Mouse (Mus musculus): ENCODE measurements around the gene Dicer1. TPM values are rescaled to one million over a fixed set of nuclear protein-coding genes. Genes with fewer than 3 reads are reported as not detected.
A peak's percentile ranks its signal among the peaks of the same experiment; 100 is the strongest.

Dicer1 gene
- polyA plus RNA-seq, 1 experiment from 2014 or later: 38.2 TPM

DNA sequence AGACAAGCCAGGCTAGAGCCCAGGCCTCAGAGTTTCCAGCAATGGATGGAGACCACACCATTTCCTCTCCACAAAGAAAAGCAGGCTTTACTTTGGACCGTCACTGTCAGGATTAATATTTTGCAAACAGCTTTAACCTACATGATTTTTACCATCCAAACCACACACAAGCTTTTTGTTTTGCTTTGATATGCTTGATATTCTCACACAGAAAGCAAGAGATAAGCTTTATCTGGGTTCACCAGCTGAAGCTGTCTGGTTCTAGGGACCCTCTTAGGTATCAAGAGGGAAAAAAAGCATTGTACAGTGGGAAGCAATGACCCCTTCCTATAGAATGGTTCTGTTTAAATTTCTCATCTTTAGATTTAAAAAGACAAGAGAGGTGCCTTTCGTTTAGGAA is 56.2 kb downstream of the Dicer1 start:
- Histone ChIP-seq H3K9me3 (no peaks in the 10 kb centered on the region), H3K4me2 (no peak overlapping the region), H3K4me3 (no peak overlapping the region), H3K27ac (replicated peaks) (no peak overlapping the region), H3K4me1 (replicated peaks) (no peaks in the 10 kb centered on the region; the same call in 1 of the 2 replicates), H3K27me3 (no peaks in the 10 kb centered on the region), H3K36me3 (peaks cover 44% of the 10 kb centered on the region), H3K9ac (no peak overlapping the region)
- WGBS: 91% methylated on average over 2 of the region's 2 CpGs
- ATAC-seq (ENCODE audit: low FRiP score, low read depth): no peak

DNA sequence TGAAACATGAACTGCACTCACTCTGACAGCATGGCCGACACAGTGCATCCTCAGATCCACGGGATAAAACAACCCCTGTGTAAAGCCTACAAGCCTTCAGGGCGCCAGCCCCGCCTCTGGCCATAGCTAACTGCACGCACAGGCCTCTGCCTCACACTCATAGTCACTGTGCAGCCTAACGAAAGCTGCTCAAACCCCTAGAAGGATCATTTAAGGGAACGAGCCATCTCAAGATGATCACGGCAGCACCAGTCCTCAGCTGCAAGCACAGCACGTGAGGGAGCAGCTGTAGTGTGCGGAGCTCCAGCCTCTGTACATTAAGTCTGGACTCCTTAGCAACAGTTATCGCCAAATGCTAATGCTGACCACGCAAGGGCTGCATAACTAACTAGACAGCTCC is 58.9 kb downstream of the Dicer1 start:
- H3K27me3 ChIP-seq: no peaks in the 10 kb centered on the region
- no peaks in the 10 kb centered on the region; the same call in 1 of the 2 replicates for H3K4me1 ChIP-seq (replicated peaks)
- H3K9ac ChIP-seq: no peak overlapping the region
- peak; percentile 43; the same call in 1 of the 2 replicates for ATAC-seq (ENCODE audit: low FRiP score, low read depth)
- H3K36me3 ChIP-seq: peaks cover 45% of the 10 kb centered on the region
- WGBS: 46% methylated on average over 12 of the region's 12 CpGs
- H3K4me2 ChIP-seq: no peak overlapping the region
- no peaks in the 10 kb centered on the region for H3K9me3 ChIP-seq
- H3K4me3 ChIP-seq: no peak overlapping the region
- H3K27ac ChIP-seq (replicated peaks): no peak overlapping the region

DNA sequence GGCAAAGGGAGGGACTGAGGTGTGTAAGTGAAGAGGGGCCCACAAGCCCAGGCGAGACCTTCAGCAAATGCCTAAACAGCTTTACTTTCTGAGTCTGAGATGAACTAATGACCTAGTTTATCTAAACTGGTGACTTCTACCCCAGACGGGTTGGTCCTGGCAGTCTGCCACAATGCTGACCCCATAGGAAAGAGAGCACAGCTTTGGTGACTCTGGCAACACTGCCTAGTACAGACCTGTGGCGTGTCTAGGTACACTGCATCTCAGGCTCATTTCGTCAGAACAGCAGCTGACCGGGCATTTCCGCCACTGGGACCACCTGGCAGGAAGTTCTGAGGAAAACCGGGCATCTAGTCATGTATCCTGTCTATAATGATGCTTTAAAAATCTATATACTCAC is 61.3 kb downstream of the Dicer1 start:
- Histone ChIP-seq H3K36me3 (peaks cover 33% of the 10 kb centered on the region), H3K4me1 (replicated peaks) (no peaks in the 10 kb centered on the region; the same call in 1 of the 2 replicates), H3K9me3 (no peaks in the 10 kb centered on the region), H3K9ac (no peak overlapping the region), H3K4me3 (no peak overlapping the region), H3K27ac (replicated peaks) (no peak overlapping the region), H3K27me3 (no peaks in the 10 kb centered on the region), H3K4me2 (no peak overlapping the region)
- no peak for ATAC-seq (ENCODE audit: low FRiP score, low read depth)
- WGBS: 80% methylated on average over 7 of the region's 7 CpGs

GRCm38 (mm10) chr12:104688870-104689269 is 62.9 kb downstream of the Dicer1 start:
- ATAC-seq (ENCODE audit: low FRiP score, low read depth): no peak
- H3K4me2 ChIP-seq: no peak overlapping the region
- 84% methylated on average over 11 of the region's 11 CpGs for WGBS

DNA sequence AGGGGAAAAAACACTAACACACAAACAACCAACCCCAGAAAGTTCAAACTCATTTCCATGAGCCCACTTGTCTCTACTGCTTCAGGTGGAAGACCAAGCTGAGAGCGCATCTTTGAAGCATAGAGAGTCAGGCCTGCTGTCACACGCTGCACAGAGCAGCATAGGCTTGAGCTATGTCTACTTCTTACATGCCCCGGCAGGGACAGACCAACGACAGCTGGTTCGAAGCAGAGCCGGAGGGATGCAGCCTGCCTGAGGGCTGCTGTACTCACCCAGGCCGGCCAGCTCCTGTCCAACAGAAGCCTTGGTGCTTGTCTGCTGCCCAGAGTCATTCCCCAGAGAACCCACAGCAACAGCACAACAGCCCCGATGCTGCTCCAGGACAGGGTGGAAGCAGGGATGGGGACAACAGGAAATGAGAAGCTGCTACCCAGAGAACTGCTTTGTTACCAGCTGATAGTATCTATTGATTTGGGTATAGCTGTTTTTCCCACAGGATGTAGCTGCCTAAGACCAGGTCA is 67.3 kb downstream of the Dicer1 start:
- H3K27me3 ChIP-seq: no peaks in the 10 kb centered on the region
- peaks cover 3% of the 10 kb centered on the region for H3K36me3 ChIP-seq
- no peak overlapping the region for H3K4me3 ChIP-seq
- no peaks in the 10 kb centered on the region for H3K9me3 ChIP-seq
- no peak overlapping the region for H3K27ac ChIP-seq (replicated peaks)
- no peak for ATAC-seq (ENCODE audit: low FRiP score, low read depth)
- peaks cover 2% of the 10 kb centered on the region; the same call in 1 of the 2 replicates for H3K4me1 ChIP-seq (replicated peaks)
- no peak overlapping the region for H3K9ac ChIP-seq
- WGBS: 85% methylated on average over 8 of the region's 8 CpGs
- H3K4me2 ChIP-seq: no peak overlapping the region

More at GRCm38 (mm10) chr12:104688870-104689269, 62.9 kb downstream of the Dicer1 start:
- Histone ChIP-seq H3K27me3 (no peaks in the 10 kb centered on the region), H3K36me3 (peaks cover 22% of the 10 kb centered on the region), H3K9me3 (no peaks in the 10 kb centered on the region), H3K4me3 (no peak overlapping the region), H3K4me1 (replicated peaks) (no peaks in the 10 kb centered on the region; the same call in 1 of the 2 replicates), H3K27ac (replicated peaks) (no peak overlapping the region), H3K9ac (no peak overlapping the region)

DNA sequence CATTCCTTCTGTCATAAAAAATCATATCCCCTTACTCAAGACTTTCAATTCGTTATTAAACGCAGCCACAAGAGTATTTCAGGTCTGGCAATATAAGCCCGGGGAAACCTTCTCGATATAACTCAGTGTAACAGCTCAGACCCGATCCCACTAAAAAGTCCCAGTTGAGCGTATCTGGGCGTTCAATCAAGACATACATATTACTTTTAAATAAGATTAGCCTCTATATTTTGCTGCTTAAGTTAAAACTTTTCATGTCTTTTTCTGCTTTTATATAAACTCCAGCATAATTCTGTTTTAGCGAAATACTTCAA is 72.0 kb downstream of the Dicer1 start:
- Histone ChIP-seq H3K4me2 (no peak overlapping the region), H3K36me3 (no peaks in the 10 kb centered on the region), H3K27me3 (no peaks in the 10 kb centered on the region), H3K27ac (replicated peaks) (no peak overlapping the region), H3K4me1 (replicated peaks) (peaks cover 12% of the 10 kb centered on the region), H3K9me3 (no peaks in the 10 kb centered on the region), H3K9ac (no peak overlapping the region), H3K4me3 (no peak overlapping the region)
- ATAC-seq (ENCODE audit: low FRiP score, low read depth): no peak
- WGBS: 75% methylated on average over 8 of the region's 8 CpGs

DNA sequence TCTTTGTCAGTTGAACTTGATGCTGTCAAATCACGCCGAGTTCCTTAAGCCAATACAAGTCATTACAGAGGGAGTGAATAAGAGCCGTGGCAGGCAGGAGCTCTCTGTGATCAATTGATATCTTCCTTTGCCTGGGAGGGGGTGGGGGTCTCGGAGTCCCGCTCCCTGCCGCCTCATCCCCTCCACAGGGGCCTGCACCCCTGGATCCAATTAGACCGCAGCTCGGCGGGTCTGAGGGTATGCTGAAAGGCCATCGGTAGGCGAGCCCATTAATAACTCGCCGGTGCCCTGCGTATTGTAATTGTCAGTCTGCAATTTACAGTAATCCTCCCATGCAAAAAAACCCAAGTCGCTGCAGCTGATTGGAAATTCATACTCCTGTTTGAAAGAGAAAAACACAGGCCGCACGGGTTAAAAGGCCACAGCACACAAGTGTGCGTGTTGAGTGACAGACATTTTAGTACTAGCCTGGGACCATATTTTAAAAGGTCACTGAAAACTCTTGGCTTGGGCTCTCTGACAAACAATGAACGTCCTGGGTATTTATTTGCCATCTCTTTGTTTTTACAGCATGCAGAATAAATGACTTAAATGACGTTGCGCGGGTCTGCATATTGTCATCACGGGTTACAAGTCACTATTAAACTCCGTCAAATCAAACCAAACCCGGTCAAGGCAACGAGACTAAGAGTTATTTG is 72.5 kb downstream of the Dicer1 start:
- no peaks in the 10 kb centered on the region for H3K36me3 ChIP-seq
- no peaks in the 10 kb centered on the region for H3K9me3 ChIP-seq
- H3K9ac ChIP-seq: no peak overlapping the region
- H3K4me3 ChIP-seq: no peak overlapping the region
- no peaks in the 10 kb centered on the region for H3K27me3 ChIP-seq
- no peak for ATAC-seq (ENCODE audit: low FRiP score, low read depth)
- peaks cover 12% of the 10 kb centered on the region for H3K4me1 ChIP-seq (replicated peaks)
- H3K27ac ChIP-seq (replicated peaks): no peak overlapping the region
- WGBS: 30% methylated on average over 26 of the region's 26 CpGs
- peak overlapping the region; percentile 44 for H3K4me2 ChIP-seq

DNA sequence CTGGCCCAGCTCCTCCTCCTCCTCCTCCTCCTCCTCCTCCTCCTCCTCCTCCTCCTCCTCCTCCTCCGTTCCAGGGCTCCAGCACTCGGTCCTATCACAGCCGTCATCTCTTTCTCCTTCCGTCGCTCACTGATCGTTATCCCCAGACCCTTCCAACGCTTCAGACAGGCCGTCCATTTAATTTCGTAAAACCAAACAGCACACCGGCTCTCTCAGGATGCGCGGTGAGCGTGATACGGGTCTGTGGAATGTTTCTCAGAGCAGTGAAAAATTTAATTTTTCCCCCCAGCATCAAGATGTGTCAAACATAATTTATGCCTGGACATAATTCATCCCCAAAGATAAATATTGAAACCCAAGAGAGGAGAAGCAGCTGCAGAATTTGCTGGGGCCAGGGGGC is 73.3 kb downstream of the Dicer1 start:
- Histone ChIP-seq H3K4me2 (0 out of 2 replicates have a peak overlapping the region, but pooled peaks have one; percentile 44), H3K36me3 (no peaks in the 10 kb centered on the region), H3K27ac (replicated peaks) (no peak overlapping the region), H3K9ac (no peak overlapping the region), H3K4me3 (no peak overlapping the region), H3K4me1 (replicated peaks) (peaks cover 12% of the 10 kb centered on the region), H3K9me3 (no peaks in the 10 kb centered on the region), H3K27me3 (no peaks in the 10 kb centered on the region)
- no peak for ATAC-seq (ENCODE audit: low FRiP score, low read depth)
- 35% methylated on average over 14 of the region's 14 CpGs for WGBS

DNA sequence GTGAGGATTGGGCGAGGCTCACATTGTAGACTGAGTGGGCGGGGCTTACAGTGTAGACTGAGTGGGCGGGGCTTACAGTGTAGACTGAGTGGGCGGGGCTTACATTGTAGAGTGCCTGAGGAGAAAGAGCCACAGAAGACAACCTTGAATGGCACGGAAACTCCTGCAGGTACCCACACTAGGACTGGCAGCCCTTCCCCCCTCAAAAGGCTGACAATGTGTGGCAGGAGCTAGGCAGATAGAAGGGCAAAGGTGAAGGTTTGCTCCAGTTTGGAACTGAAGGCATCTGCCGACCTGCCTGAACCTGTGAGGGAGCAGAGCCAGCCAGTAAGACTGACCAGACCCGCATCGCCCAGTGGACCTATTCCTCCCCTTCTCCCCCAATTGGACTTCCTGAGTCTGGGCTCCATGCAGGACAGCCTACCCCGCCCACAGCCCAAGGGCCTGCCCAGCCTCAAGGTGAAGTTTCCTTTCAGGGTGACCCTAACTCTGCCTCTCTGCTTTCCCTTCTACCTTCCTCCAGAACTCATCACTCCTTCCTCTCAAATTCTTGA is 74.3 kb downstream of the Dicer1 start:
- no peaks in the 10 kb centered on the region for H3K9me3 ChIP-seq
- no peaks in the 10 kb centered on the region for H3K27me3 ChIP-seq
- no peak overlapping the region for H3K4me3 ChIP-seq
- peaks cover 12% of the 10 kb centered on the region for H3K4me1 ChIP-seq (replicated peaks)
- no peak overlapping the region for H3K9ac ChIP-seq
- H3K36me3 ChIP-seq: no peaks in the 10 kb centered on the region
- no peak for ATAC-seq (ENCODE audit: low FRiP score, low read depth)
- no peak overlapping the region for H3K4me2 ChIP-seq
- H3K27ac ChIP-seq (replicated peaks): no peak overlapping the region
- WGBS: 92% methylated on average over 9 of the region's 9 CpGs

- H3K4me2 ChIP-seq: no peak overlapping the region
- H3K27ac ChIP-seq (replicated peaks): no peak overlapping the region
- H3K36me3 ChIP-seq: no peaks in the 10 kb centered on the region
- H3K27me3 ChIP-seq: no peaks in the 10 kb centered on the region
- WGBS: 67% methylated on average over 13 of the region's 13 CpGs
- peaks cover 12% of the 10 kb centered on the region for H3K4me1 ChIP-seq (replicated peaks)
- no peak overlapping the region for H3K4me3 ChIP-seq
- no peak overlapping the region for H3K9ac ChIP-seq
- no peaks in the 10 kb centered on the region for H3K9me3 ChIP-seq
- ATAC-seq (ENCODE audit: low FRiP score, low read depth): peak; percentile 52; the same call in 1 of the 2 replicates
Observed at GRCm38 (mm10) chr12:104676535-104677370, 75.0 kb downstream of the Dicer1 start.

GRCm38 (mm10) chr12:104672976-104673375 is 78.8 kb downstream of the Dicer1 start:
- ATAC-seq (ENCODE audit: low FRiP score, low read depth): no peak
- H3K4me1 ChIP-seq (replicated peaks): no peaks in the 10 kb centered on the region
- H3K4me2 ChIP-seq: no peak overlapping the region
- no peaks in the 10 kb centered on the region for H3K9me3 ChIP-seq
- H3K36me3 ChIP-seq: no peaks in the 10 kb centered on the region
- no peak overlapping the region for H3K4me3 ChIP-seq
- no peaks in the 10 kb centered on the region for H3K27me3 ChIP-seq
- H3K27ac ChIP-seq (replicated peaks): no peak overlapping the region
- WGBS: 66% methylated on average over 5 of the region's 5 CpGs
- H3K9ac ChIP-seq: no peak overlapping the region

GRCm38 (mm10) chr12:104672406-104672805 is 79.3 kb downstream of the Dicer1 start:
- Histone ChIP-seq H3K9ac (no peak overlapping the region), H3K27ac (replicated peaks) (no peak overlapping the region), H3K9me3 (no peaks in the 10 kb centered on the region), H3K4me1 (replicated peaks) (no peaks in the 10 kb centered on the region), H3K4me3 (no peak overlapping the region), H3K36me3 (no peaks in the 10 kb centered on the region), H3K4me2 (no peak overlapping the region), H3K27me3 (no peaks in the 10 kb centered on the region)
- ATAC-seq (ENCODE audit: low FRiP score, low read depth): no peak
- 75% methylated on average over 10 of the region's 10 CpGs for WGBS
